Mouse (Mus musculus) CH12.LX (cell line): ENCODE measurements at regions not wholly inside any gene's neighbourhood (a gene's known extent, or its start where the extent isn't known, plus 50 kb on each side); places are given as distances from the start of the nearest gene placed in this dataset.

Source experiments
- DNase-seq: peaks from one replicate; pipeline ENCODE4 v3.0.0-alpha.2; 2013; ENCODE audit errors: extremely low read depth
- H3K27ac ChIP-seq: 2 replicates; pipeline ENCODE4 v1.5.1; 2012; ENCODE audit warnings: low read depth, mild to moderate bottlenecking, control low read depth, moderate library complexity; ENCODE audit not compliant: insufficient read depth
- H3K27me3 ChIP-seq: replicated peaks from 2 replicates; pipeline ENCODE3; 2012; ENCODE audit warnings: inconsistent platforms
- H3K36me3 ChIP-seq, 2 experiments: replicated peaks in 1 of 2; 2 replicates each; pipeline versions ENCODE3 to v1.6.1; 2012; ENCODE audit warnings: inconsistent platforms in 1 of 2, low read length in 1 of 2, mild to moderate bottlenecking in 1 of 2, mixed read lengths in 1 of 2, moderate library complexity in 1 of 2; ENCODE audit not compliant: control insufficient read depth in 1 of 2, insufficient read depth in 1 of 2
- H3K4me1 ChIP-seq, 2 experiments: 2 replicates each; pipeline ENCODE4 v1.6.1; 2012; ENCODE audit warnings: inconsistent platforms in 1 of 2, moderate library complexity in 1 of 2; ENCODE audit not compliant: insufficient read depth in 2 of 2, control insufficient read depth in 1 of 2
- H3K4me2 ChIP-seq: 2 replicates; pipeline ENCODE4 v1.6.1; 2012; ENCODE audit warnings: low read depth, mild to moderate bottlenecking, control low read depth; ENCODE audit not compliant: poor library complexity, insufficient read depth, severe bottlenecking
- H3K4me3 ChIP-seq, 3 experiments: fragments of 150-350 bp in 1 of 3; sonication (generic) in 1 of 3; replicated peaks in 1 of 3; 2 replicates each; pipeline versions ENCODE3 to v1.5.1; 2011 to 2012; ENCODE audit warnings: low read depth in 2 of 3, low read length in 2 of 3, mild to moderate bottlenecking in 2 of 3, moderate library complexity in 2 of 3, control low read depth in 1 of 3, improper control_type of control experiment in 1 of 3, inconsistent platforms in 1 of 3, mixed read lengths in 1 of 3; ENCODE audit not compliant: poor library complexity in 1 of 3
- H3K79me2 ChIP-seq: replicated peaks from 2 replicates; pipeline ENCODE4 v1.6.1; 2012; ENCODE audit warnings: mild to moderate bottlenecking, moderate library complexity; ENCODE audit not compliant: control insufficient read depth, poor library complexity, insufficient read depth, severe bottlenecking; ENCODE audit errors: extremely low read depth
- H3K9ac ChIP-seq: 2 replicates; pipeline ENCODE4 v1.6.1; 2012; ENCODE audit warnings: low read depth, mild to moderate bottlenecking, control low read depth, moderate library complexity; ENCODE audit not compliant: insufficient read depth
- H3K9me3 ChIP-seq: replicated peaks from 2 replicates; pipeline ENCODE3; 2012; ENCODE audit warnings: low read length, inconsistent platforms, mixed read lengths
- CHD2 ChIP-seq: IDR thresholded peaks from 2 replicates; pipeline ENCODE4 v1.6.1; 2011; ENCODE audit warnings: low read length, improper control_type of control experiment
- E2F4 ChIP-seq: IDR thresholded peaks from 2 replicates; pipeline ENCODE4 v1.6.1; 2011; ENCODE audit warnings: low read depth, low read length, improper control_type of control experiment; ENCODE audit not compliant: insufficient replicate concordance
- ELF1 ChIP-seq: IDR thresholded peaks from 2 replicates; pipeline ENCODE4 v1.6.1; 2014; ENCODE audit warnings: low read depth, mild to moderate bottlenecking, inconsistent platforms, low read length, improper control_type of control experiment
- EP300 ChIP-seq: IDR thresholded peaks from 2 replicates; pipeline ENCODE4 v1.6.1; 2011; ENCODE audit warnings: low read length, improper control_type of control experiment
- ETS1 ChIP-seq: conservative IDR thresholded peaks from 2 replicates; pipeline ENCODE4 v1.6.1; 2012; ENCODE audit warnings: low read depth, mild to moderate bottlenecking, inconsistent platforms, low read length, improper control_type of control experiment, moderate library complexity
- IRF4 ChIP-seq: IDR thresholded peaks from 2 replicates; pipeline ENCODE4 v1.6.1; 2014; ENCODE audit warnings: low read depth, mild to moderate bottlenecking, inconsistent platforms, low read length, improper control_type of control experiment
- JUND ChIP-seq: conservative IDR thresholded peaks from 2 replicates; pipeline ENCODE4 v1.6.1; 2011; ENCODE audit warnings: low read depth, low read length, improper control_type of control experiment
- KAT2A ChIP-seq: IDR thresholded peaks from 2 replicates; pipeline ENCODE4 v1.6.1; 2012; ENCODE audit warnings: low read length, improper control_type of control experiment, inconsistent platforms; ENCODE audit not compliant: insufficient replicate concordance
- MAFK ChIP-seq: IDR thresholded peaks from 2 replicates; pipeline ENCODE4 v1.6.1; 2011; ENCODE audit warnings: low read length, improper control_type of control experiment; ENCODE audit not compliant: insufficient replicate concordance
- MAX ChIP-seq: IDR thresholded peaks from 2 replicates; pipeline ENCODE4 v1.6.1; 2011; ENCODE audit warnings: low read length, improper control_type of control experiment
- MYC ChIP-seq: IDR thresholded peaks from 2 replicates; pipeline ENCODE4 v1.6.1; 2011; ENCODE audit warnings: low read depth, mild to moderate bottlenecking, improper control_type of control experiment, low read length
- POLR2A ChIP-seq: IDR thresholded peaks from 2 replicates; pipeline ENCODE4 v1.6.1; 2011; ENCODE audit warnings: low read depth, mild to moderate bottlenecking, improper control_type of control experiment, low read length
- POLR2AphosphoS2 ChIP-seq: IDR thresholded peaks from 2 replicates; pipeline ENCODE4 v1.6.1; 2011; ENCODE audit warnings: low read depth, low read length, improper control_type of control experiment
- RAD21 ChIP-seq: IDR thresholded peaks from 2 replicates; pipeline ENCODE4 v1.6.1; 2011; ENCODE audit warnings: low read depth, mild to moderate bottlenecking, low read length, improper control_type of control experiment, moderate library complexity
- TBP ChIP-seq: conservative IDR thresholded peaks from 2 replicates; pipeline ENCODE4 v1.6.1; 2011; ENCODE audit warnings: low read depth, low read length, improper control_type of control experiment
- USF1 ChIP-seq: IDR thresholded peaks from 2 replicates; pipeline ENCODE4 v1.6.1; 2014; ENCODE audit warnings: low read depth, mild to moderate bottlenecking, inconsistent platforms, low read length, improper control_type of control experiment
- ZKSCAN1 ChIP-seq: IDR thresholded peaks from 2 replicates; pipeline ENCODE4 v1.6.1; 2012; ENCODE audit warnings: low read depth, inconsistent platforms, low read length, improper control_type of control experiment, borderline replicate concordance
- ZNF384 ChIP-seq: IDR thresholded peaks from 2 replicates; pipeline ENCODE4 v1.6.1; 2012; ENCODE audit warnings: low read depth, low read length, improper control_type of control experiment, inconsistent platforms
- dilution Hi-C: fragments of 300-500 bp; cut with MboI; formaldehyde crosslinking; loops from 2 replicates; pipeline ENCODE4 v1.14.3; 2020; ENCODE audit warnings: low sequenced_read_pairs; ENCODE audit not compliant: extremely low pct_unique_long_range_greater_than_20kb, extremely low pct_ligation_motif_present
- in situ Hi-C: fragments of 300-500 bp; cut with MboI; formaldehyde crosslinking; loops from 3 replicates; pipeline ENCODE4 v1.14.3; 2019; ENCODE audit warnings: low sequenced_read_pairs, low pct_ligation_motif_present, low pct_unique_long_range_greater_than_20kb, mixed read lengths

DNA sequence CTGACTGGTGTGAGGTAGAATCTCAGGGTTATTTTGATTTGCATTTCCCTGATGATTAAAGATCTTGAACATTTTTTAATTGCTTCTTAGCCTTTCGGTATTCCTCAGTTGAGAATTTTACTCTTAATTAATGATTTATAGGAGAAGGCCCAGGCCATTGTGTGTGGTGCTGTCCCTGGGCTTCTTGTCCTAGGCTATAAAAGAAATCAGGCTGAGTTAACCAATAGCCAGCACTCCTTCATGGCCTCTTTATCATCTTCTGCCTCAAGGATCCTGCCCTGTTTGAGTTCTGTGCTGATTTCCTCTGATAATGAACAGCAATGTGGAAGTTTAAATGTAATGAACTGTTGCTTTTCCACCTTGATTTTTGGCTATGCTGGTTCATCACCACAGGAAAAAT, 323.3 kb downstream of the Ppp1r3a start:
- TF ChIP-seq KAT2A (no peak), MAFK (no peak), MYC (no peak), ETS1 (no peak), ZKSCAN1 (no peak), USF1 (no peak), RAD21 (no peak), EP300 (no peak), JUND (no peak), MAX (no peak), POLR2A (no peak), POLR2AphosphoS2 (no peak), E2F4 (no peak), IRF4 (no peak), ELF1 (no peak), CHD2 (no peak)
- in situ Hi-C loops: no loop called here
- H3K27ac ChIP-seq: no peak overlapping the region
- H3K27me3 ChIP-seq: no peaks in the 10 kb centered on the region
- no peaks in the 10 kb centered on the region for H3K4me1 ChIP-seq
- H3K36me3 ChIP-seq: no peaks in the 10 kb centered on the region
- H3K4me3 ChIP-seq: no peak overlapping the region
- DNase-seq: no peak
- H3K9me3 ChIP-seq: no peaks in the 10 kb centered on the region
- no peak overlapping the region for H3K4me2 ChIP-seq
- dilution Hi-C loops: no loop called here
- H3K9ac ChIP-seq: no peak overlapping the region
- H3K79me2 ChIP-seq: no peaks in the 10 kb centered on the region

DNA sequence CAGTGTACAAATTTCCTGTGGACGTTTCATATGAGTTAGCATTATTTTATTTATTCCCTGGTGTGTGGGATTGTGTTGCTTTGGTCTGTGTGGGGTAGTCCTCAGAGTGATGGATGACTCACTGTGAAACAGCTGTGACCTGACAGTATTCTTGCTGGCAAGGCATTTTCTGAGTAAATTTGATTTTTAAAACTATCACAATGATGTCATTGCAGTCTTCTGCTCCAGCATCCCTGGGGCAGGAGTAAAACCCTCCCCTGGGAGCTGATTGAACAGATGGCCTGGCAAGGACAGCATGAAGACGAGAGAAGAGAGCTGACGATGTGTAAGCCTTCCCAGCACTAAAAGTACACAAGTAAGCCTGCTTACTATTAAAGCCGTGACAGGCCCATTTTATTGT, 345.3 kb downstream of the Ppp1r3a start:
- in situ Hi-C loops: no loop called here
- H3K27ac ChIP-seq: no peak overlapping the region
- H3K9me3 ChIP-seq: peaks cover 2% of the 10 kb centered on the region
- no peak overlapping the region for H3K4me3 ChIP-seq
- dilution Hi-C loops: no loop called here
- H3K79me2 ChIP-seq: no peaks in the 10 kb centered on the region
- peaks cover 0 to 4% of the 10 kb centered on the region in 2 experiments; a peak in 1 of 4 replicates for H3K4me1 ChIP-seq
- TF ChIP-seq IRF4: no peak
- no peak for TF ChIP-seq TBP
- TF ChIP-seq POLR2A: no peak
- TF ChIP-seq ZNF384: no peak
- H3K27me3 ChIP-seq: no peaks in the 10 kb centered on the region
- H3K4me2 ChIP-seq: no peak overlapping the region
- no peaks in the 10 kb centered on the region for H3K36me3 ChIP-seq
- H3K9ac ChIP-seq: no peak overlapping the region
- peak; percentile 0 for DNase-seq
